Mouse (Mus musculus) cerebellum, adult 11 months (tissue): ENCODE results near the gene Qrich1.
A peak's percentile ranks its signal among the peaks of the same experiment; 100 is the strongest.

Source experiments
- DNase-seq: peaks from one replicate; pipeline ENCODE4 v3.0.0; 2022

The Qrich1 gene

GRCm38 (mm10) chr9:108493246-108493645, 23.4 kb upstream of the Qrich1 start:
- no peak for DNase-seq

DNA sequence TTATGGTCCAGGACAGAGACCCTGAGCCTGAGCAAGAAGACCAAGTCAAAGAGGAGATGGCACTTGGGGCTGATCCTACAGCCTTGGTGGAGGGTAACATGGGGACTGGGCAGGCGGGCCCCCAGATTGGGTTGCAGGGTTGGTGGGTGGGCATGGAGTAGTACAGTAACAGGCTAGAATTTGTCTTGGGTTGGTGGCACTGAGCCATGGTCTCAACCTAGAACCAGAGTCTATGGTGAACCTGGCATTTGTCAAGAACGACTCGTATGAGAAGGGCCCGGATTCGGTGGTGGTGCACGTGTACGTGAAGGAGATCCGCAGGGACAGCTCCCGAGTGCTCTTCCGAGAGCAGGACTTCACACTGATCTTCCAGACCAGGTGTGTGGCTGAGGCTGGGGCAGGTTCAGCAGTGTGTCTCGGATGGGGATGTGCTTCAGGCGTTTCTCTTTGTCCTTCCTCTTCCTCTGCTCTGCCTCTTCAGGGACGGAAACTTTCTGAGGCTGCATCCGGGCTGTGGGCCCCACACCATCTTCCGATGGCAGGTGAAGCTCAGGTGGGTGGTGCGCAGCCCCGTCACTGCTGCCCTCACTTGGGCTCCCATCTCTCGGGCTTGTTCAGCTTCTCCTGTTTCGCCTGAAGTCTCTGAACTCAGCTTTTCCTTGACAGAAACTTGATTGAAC, 22.3 kb upstream of the Qrich1 start:
- DNase-seq, result no peak

GRCm38 (mm10) chr9:108494905-108495304, 21.7 kb upstream of the Qrich1 start:
- no peak for DNase-seq

DNA sequence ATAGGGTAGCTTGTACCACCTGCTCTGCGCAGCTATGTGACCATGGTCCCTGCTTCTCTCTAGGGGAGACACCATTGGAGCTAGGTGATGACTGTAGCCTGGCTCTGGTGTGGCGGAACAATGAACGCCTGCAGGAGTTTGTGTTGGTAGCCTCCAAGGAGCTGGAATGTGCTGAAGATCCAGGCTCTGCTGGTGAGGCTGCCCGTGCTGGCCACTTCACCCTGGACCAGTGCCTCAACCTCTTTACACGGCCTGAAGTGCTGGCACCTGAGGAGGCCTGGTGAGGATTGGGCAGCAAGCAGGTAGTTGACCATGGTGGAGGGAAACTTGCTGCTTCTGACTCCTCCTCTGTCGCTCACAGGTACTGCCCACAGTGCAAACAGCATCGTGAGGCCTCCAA, 17.4 kb upstream of the Qrich1 start:
- DNase-seq, result no peak

DNA sequence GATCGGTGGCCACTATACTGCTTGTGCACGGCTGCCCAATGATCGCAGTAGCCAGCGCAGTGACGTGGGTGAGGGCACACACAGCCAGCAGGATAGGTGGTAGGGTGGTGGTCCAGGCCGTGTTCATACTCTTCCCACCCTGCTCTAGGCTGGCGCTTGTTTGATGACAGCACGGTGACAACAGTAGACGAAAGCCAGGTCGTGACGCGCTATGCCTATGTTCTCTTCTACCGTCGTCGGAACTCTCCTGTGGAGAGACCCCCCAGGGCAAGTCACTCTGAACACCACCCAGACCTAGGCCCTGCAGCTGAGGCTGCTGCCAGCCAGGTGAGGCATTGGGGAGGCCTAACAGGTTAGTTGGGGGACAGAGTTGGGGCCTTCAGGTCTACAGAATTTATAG, 16.7 kb upstream of the Qrich1 start:
- no peak for DNase-seq

GRCm38 (mm10) chr9:108506901-108507300, 9.7 kb upstream of the Qrich1 start:
- no peak for DNase-seq

- peak; percentile 89 for DNase-seq
These were observed 8.8 kb upstream of the Qrich1 start, which contains the start of gene Qars for GRCm38 (mm10) chr9:108507619-108508434. TSS of gene Qars (plus strand) at chr9:108507706.

DNA sequence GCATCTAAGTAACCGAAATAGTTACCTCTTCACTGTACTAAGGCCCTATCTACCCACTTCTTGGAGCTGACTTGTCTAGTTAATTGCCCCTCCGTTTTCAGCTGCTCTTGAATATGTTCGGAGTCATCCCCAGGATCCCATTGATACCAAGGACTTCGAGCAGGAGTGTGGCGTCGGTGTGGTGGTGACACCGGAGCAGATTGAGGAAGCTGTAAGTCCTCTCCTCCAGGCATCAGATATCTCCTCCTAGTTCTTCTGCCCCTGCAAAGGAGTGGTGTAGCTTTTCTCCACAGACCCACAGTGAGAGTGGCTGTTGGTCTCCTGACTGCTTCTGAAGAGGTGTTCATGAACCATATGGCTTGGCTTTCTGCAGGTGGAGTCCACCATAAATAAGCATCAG, 7.8 kb upstream of the Qrich1 start:
- no peak for DNase-seq

DNA sequence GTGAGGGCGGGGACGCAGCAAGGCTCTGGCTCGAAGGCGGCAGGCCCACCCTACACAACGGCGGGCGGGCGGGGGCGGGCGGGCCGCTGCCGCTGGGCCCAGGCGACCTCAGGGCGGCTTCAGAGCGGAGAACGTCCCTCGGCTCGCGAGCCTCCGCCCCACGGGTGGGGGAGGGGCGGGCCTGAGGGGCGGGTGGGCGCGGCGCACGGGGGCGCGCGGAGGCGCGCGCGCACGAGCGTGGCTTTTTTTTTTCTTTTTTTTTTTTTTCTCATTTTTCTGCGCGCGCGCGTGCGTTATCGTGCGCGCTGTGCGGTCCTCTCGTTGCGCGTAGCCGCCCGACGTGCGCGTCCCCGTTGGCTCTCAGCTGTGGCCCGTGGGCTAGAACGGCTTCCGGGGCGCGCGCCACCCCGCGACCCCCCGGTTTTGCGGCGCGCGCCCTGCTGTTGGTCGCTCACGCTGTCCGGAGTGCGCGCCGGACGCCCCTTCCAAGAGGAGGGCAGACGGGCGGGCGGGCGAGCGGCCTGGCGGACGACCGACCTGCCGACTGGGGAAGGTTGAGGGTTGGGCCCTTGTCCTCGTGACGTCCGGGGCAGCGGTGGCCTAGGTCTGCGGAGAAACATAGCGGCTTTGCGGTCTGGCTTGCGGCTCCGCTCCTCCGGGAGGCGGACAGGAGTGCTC, 786 bp downstream of the Qrich1 start:
- DNase-seq, result peak; percentile 74

DNA sequence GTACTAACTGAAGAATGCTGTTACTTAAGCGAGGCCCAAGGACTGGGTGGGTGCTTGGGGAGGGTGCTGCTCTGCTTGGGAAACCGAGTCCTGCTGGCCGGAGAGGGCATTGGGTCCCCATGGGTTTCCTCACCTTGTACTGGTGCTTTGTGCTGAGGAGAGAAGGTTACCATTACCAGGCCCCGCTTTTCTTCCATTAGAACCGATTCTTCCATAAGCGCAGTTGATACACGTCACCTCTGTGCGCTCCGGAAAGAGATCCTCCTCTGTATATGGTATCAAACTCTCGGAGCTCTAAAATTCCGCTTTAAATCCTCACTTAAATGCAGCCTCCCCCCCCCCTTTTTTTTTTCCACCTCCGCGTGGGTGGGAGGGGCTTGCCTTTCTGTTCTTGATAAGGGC, 1.3 kb downstream of the Qrich1 start:
- no peak for DNase-seq

- DNase-seq, result no peak
These were observed 5.0 kb downstream of the Qrich1 start for GRCm38 (mm10) chr9:108521604-108522003.

DNA sequence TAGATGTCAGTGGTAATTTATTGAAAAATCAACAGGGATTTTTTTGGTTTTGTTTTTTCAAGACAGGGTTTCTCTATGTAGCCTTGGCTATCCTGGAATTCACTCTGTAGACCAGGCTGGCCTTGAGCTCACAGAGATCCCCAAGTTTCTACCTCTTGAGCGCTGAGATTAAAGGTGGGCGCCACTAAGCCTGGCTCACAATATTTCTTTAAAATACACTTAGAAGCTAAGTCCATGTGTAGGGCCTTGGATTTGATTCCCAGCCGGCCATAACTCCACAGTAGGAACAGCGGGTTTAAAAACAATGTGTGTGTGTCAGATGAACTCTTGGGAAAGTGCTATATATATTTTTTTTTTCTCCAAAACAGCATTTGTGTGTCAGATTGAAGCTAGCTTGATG, 6.7 kb downstream of the Qrich1 start:
- no peak for DNase-seq

GRCm38 (mm10) chr9:108525400-108525799, 8.8 kb downstream of the Qrich1 start:
- no peak for DNase-seq

DNA sequence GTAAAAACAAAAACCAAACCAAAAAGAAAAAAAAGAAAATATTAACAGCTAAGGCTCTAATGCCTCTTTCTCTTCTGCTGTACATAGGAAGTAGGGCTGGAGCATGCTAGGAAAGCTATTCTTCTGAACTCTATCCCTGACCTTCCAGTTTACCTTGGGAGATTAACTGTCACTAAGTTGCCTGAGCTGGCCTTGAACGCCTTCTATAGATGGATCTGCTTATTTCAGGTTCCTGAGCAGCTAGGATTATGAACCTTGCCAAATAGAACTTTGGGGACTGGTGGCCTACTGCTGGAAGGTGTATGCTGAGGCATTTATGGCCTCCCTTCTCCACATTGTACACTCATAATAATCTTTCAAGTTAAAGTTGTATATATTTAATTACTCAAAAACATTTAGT, 14.3 kb downstream of the Qrich1 start:
- DNase-seq, result no peak

- no peak for DNase-seq
These were observed 14.9 kb downstream of the Qrich1 start for GRCm38 (mm10) chr9:108531496-108531895.

DNA sequence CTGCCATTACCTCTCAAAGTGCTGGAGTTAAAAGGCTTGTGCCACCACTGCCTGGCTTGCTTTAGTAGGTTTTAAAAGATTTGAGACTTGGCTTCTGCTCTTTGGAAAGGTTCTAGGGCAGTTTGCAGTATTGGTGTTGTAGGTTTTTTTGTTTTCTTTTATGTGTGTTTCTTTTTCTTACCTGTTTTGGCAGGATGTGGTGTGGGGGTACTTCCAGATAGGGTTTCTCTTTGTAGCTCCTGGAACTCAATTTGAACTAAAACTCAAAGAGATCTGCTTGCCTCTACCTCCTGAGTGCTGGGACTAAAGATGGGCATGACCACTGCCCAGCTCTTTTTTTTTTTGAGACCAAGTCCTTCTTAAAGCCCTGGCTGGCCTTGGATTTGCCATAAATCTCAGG, 24.2 kb downstream of the Qrich1 start:
- no peak for DNase-seq

- DNase-seq, result no peak
These were observed 29.4 kb downstream of the Qrich1 start for GRCm38 (mm10) chr9:108545986-108546385.

- DNase-seq, result no peak
These were observed 30.3 kb downstream of the Qrich1 start for GRCm38 (mm10) chr9:108546875-108547274.

- DNase-seq, result no peak
These were observed 42.6 kb downstream of the Qrich1 start for GRCm38 (mm10) chr9:108559169-108559568.

DNA sequence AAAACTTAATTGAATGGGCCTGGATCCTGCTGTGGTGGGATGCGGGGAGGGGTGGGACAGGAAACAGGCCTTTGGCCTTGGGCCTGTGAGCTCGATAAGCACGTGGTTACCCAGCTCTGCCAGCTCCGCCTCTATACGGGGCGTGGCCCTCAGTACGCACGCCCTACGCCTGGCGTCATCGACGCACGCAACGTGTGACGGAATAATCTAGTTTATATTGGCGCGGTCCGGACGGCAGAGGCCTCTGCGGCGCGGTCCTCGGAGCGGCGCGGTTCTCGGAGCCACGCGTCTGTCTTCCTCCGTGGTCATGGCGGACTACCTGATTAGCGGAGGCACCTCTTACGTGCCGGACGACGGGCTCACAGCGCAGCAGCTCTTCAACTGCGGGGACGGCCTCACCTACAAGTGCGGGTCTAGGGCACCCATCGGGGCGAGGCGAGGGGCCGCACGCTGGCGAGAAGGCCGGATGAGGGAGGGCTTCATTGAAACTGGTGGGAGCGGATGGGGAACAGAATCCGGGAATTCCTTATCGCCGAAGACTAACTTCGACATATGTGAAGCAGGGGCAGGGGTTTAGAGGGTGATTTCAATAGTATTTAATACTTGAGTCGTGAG, 43.7 kb downstream of the Qrich1 start, which contains the start of gene Impdh2:
Impdh2 (plus strand) TSS at position 60 of the 615 bp plus-strand sequence.
- peak; percentile 89 for DNase-seq

DNA sequence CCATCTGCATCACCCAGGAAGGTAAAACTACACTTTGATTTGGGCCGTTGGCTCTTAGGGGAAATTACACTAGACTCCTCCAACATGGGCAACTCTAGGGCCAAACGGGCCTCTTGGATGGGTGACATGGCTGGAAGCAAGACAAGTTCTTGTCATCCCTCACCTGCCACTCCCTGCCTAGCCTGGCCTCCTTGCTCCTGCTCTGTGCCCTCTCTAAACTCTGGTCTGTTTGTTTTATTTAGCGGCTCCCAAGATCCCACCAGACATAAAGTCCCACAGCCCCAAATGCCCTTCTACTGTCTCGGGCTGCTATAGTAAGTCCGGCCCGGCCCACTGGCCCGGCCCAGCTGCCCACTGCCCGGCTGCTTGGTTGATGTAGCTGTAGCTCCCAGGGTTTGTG, 47.1 kb downstream of the Qrich1 start:
- no peak for DNase-seq

DNA sequence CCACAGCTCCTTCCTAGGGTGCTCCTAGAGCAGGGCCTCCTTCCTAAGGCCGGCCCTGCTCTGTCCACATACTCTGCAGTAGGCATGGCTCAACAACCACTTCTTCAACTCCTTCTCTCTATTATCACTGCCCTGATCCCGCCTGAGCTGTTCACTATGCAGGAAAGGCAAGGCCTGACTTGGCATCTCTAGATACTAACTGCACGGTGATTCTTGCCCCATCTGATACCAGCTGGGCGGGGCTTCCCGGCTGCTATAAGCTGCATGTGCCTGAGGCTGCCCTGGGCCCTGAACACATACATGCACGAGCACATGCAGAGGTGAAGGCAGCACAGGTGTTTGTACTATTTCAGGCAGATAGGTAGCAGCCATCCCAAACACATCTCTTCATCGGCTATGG, 47.5 kb downstream of the Qrich1 start:
- DNase-seq, result no peak
